Mouse (Mus musculus): ENCODE measurements around the gene Shc3. TPM values are rescaled to one million over a fixed set of nuclear protein-coding genes. Genes with fewer than 3 reads are reported as not detected.

The Shc3 gene
- polyA plus RNA-seq, 2 experiments, result 0.12 TPM; not detected in 1

DNA sequence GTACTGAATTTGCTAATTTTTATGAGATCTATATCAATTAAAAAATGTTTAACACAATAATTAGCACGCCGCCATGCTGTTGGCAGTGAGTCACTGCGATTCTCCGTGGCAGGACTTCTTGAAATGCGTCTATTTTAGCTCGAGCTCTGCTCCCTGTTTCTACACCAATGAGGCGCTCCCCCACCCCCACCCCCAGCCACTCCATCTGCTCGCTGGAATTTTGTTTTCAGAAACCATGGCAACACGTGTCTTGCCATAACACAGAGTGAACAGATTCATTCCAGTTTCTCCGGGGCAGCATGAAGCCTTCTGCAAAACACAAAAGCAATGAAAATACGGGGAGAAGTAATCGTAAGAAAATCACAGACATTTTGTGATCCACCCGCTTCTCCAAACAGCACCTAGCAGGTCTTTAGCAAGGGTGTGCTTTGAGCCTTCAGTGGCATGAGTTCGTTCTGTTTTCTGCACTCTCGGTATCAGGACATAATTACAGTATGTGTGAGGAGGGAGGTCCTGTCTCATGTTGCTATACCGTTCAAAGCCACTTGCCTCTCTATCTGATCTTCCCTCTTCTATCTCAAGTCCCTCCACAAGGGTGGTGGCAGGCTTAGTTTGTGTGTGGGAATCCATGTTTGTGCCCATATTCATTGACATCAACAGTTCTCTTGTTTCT lies 34.1 kb upstream of the Shc3 start:
- H3K4me1 ChIP-seq (replicated peaks; ENCODE audit: control insufficient read depth in 2 of 2, insufficient read depth in 2 of 2, low read length in 1 of 2), result no peaks in the 10 kb centered on the region
- H3K9ac ChIP-seq (replicated peaks), result no peak overlapping the region
- H3K9me3 ChIP-seq (ENCODE audit: control insufficient read depth, low read length), result no peaks in the 10 kb centered on the region
- ATAC-seq (ENCODE audit: insufficient read depth) (no peak), DNase-seq (ENCODE audit: low read depth in 3 of 3, low spot score in 3 of 3) (no peak)
- TF ChIP-seq CTCF (IDR thresholded peaks at IDR 0.05; ENCODE audit: low read depth) (no peak), EP300 (IDR thresholded peaks at IDR 0.05; ENCODE audit: low read depth) (no peak)
- no peaks in the 10 kb centered on the region for H3K27me3 ChIP-seq (ENCODE audit: control insufficient read depth, insufficient read depth, low read length)
- no peak overlapping the region for H3K4me3 ChIP-seq (ENCODE audit: insufficient read depth in 1 of 2, low read depth in 2 of 2, low read length in 2 of 2)
- H3K27ac ChIP-seq, result no peak overlapping the region
- H3K36me3 ChIP-seq (replicated peaks; ENCODE audit: control insufficient read depth, insufficient read depth, low read depth), result no peaks in the 10 kb centered on the region
- no peak overlapping the region for H3K4me2 ChIP-seq (ENCODE audit: low read depth)
- 43% methylated on average over 16 of the region's 16 CpGs for WGBS (ENCODE audit: insufficient replicate concordance)

DNA sequence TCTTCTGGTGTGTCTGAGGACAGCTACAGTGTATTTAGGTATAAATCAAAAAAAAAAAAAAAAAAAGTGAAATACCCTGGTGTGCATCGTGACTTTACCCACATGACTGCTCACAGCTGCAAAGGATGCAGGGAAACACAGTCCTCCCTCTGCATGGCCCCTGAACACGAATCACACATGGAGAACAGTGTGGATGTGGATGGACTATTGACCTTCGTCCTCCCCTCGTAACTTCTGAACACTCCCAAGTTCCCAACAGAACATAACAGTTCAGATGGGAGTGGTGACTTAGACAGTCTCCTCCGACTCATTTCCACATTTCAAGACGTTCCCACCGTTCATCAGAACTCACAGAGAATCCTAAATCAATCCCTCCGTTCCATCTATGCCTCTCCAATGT lies 33.5 kb upstream of the Shc3 start:
- Histone ChIP-seq H3K27me3 (ENCODE audit: control insufficient read depth, insufficient read depth, low read length) (no peaks in the 10 kb centered on the region), H3K4me2 (ENCODE audit: low read depth) (no peak overlapping the region), H3K9ac (replicated peaks) (no peak overlapping the region), H3K27ac (no peak overlapping the region), H3K36me3 (replicated peaks; ENCODE audit: control insufficient read depth, insufficient read depth, low read depth) (no peaks in the 10 kb centered on the region), H3K4me1 (replicated peaks; ENCODE audit: control insufficient read depth in 2 of 2, insufficient read depth in 2 of 2, low read length in 1 of 2) (no peaks in the 10 kb centered on the region), H3K9me3 (ENCODE audit: control insufficient read depth, low read length) (no peaks in the 10 kb centered on the region), H3K4me3 (ENCODE audit: insufficient read depth in 1 of 2, low read depth in 2 of 2, low read length in 2 of 2) (no peak overlapping the region)
- no peak for DNase-seq (ENCODE audit: low read depth in 3 of 3, low spot score in 3 of 3)
- TF ChIP-seq EP300 (IDR thresholded peaks at IDR 0.05; ENCODE audit: low read depth) (no peak), CTCF (IDR thresholded peaks at IDR 0.05; ENCODE audit: low read depth) (no peak)
- no peak for ATAC-seq (ENCODE audit: insufficient read depth)
- WGBS (ENCODE audit: insufficient replicate concordance), result 66% methylated on average over 8 of the region's 8 CpGs

DNA sequence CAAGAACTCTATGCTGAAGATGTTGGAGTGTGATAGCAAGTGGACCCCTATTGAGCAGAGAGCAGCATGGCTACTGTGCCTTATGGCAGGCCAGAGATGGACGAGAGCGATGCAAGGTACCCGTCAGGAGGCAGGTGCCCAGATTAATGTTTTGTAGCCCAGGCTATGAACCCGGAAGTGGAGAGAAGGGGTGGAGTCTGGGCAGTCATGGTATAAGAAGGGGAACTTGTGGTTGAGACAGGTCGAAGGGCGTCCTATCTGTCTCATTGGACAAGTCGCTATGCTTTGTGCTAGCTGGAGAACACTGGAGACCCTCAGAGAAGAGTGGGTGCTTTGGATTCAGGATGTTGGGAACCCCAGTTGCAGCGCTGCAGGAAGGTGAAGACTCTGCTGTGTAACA lies 30.9 kb upstream of the Shc3 start:
- WGBS (ENCODE audit: insufficient replicate concordance), result 41% methylated on average over 8 of the region's 8 CpGs
- Histone ChIP-seq H3K4me2 (ENCODE audit: low read depth) (no peak overlapping the region), H3K36me3 (replicated peaks; ENCODE audit: control insufficient read depth, insufficient read depth, low read depth) (no peaks in the 10 kb centered on the region), H3K4me3 (ENCODE audit: insufficient read depth in 1 of 2, low read depth in 2 of 2, low read length in 2 of 2) (no peak overlapping the region), H3K27ac (no peak overlapping the region), H3K9ac (replicated peaks) (no peak overlapping the region), H3K27me3 (ENCODE audit: control insufficient read depth, insufficient read depth, low read length) (peaks cover 2% of the 10 kb centered on the region; the same call in 1 of the 2 replicates), H3K4me1 (replicated peaks; ENCODE audit: control insufficient read depth in 2 of 2, insufficient read depth in 2 of 2, low read length in 1 of 2) (no peaks in the 10 kb centered on the region), H3K9me3 (ENCODE audit: control insufficient read depth, low read length) (no peaks in the 10 kb centered on the region)
- DNase-seq (ENCODE audit: low read depth in 3 of 3, low spot score in 3 of 3) (no peak), ATAC-seq (ENCODE audit: insufficient read depth) (no peak)
- TF ChIP-seq CTCF (IDR thresholded peaks at IDR 0.05; ENCODE audit: low read depth), result no peak
- no peak for TF ChIP-seq EP300 (IDR thresholded peaks at IDR 0.05; ENCODE audit: low read depth)

DNA sequence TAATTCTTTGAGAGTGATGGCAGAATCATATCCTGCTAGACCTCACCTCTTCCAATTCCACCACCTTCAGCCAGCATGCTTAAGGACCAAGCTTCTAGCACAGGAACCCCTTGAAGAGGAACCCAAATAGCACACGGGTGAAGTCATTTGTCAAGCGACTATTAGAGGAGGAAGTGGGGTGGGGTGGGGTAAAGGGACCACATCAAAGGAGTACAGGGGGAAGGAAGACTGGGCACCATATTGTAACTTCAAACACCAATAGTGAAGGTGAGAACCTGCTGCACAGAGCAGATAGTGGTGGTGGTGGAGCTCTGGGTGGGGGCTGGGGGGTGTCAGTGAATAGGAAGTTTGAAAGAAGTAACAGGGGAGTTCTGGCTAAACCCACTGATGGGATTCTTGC lies 28.8 kb upstream of the Shc3 start:
- DNase-seq (ENCODE audit: low read depth in 3 of 3, low spot score in 3 of 3), result no peak
- Histone ChIP-seq H3K4me1 (replicated peaks; ENCODE audit: control insufficient read depth in 2 of 2, insufficient read depth in 2 of 2, low read length in 1 of 2) (no peaks in the 10 kb centered on the region), H3K9me3 (ENCODE audit: control insufficient read depth, low read length) (no peaks in the 10 kb centered on the region), H3K4me3 (ENCODE audit: insufficient read depth in 1 of 2, low read depth in 2 of 2, low read length in 2 of 2) (no peak overlapping the region), H3K4me2 (ENCODE audit: low read depth) (no peak overlapping the region), H3K9ac (replicated peaks) (no peak overlapping the region), H3K27ac (no peak overlapping the region), H3K36me3 (replicated peaks; ENCODE audit: control insufficient read depth, insufficient read depth, low read depth) (no peaks in the 10 kb centered on the region), H3K27me3 (ENCODE audit: control insufficient read depth, insufficient read depth, low read length) (peaks cover 7% of the 10 kb centered on the region)
- ATAC-seq (ENCODE audit: insufficient read depth), result no peak
- WGBS (ENCODE audit: insufficient replicate concordance), result 16% methylated on average over 2 of the region's 2 CpGs
- no peak for TF ChIP-seq EP300 (IDR thresholded peaks at IDR 0.05; ENCODE audit: low read depth)
- TF ChIP-seq CTCF (IDR thresholded peaks at IDR 0.05; ENCODE audit: low read depth), result no peak

GRCm38 (mm10) chr13:51595404-51595803 lies 26.2 kb upstream of the Shc3 start:
- no peak overlapping the region for H3K27ac ChIP-seq
- H3K4me1 ChIP-seq (replicated peaks; ENCODE audit: control insufficient read depth in 2 of 2, insufficient read depth in 2 of 2, low read length in 1 of 2), result no peaks in the 10 kb centered on the region
- WGBS (ENCODE audit: insufficient replicate concordance), result 42% methylated on average over 11 of the region's 11 CpGs
- no peak overlapping the region for H3K4me2 ChIP-seq (ENCODE audit: low read depth)
- H3K9me3 ChIP-seq (ENCODE audit: control insufficient read depth, low read length), result no peaks in the 10 kb centered on the region
- peaks cover 7% of the 10 kb centered on the region for H3K27me3 ChIP-seq (ENCODE audit: control insufficient read depth, insufficient read depth, low read length)
- DNase-seq (ENCODE audit: low read depth in 3 of 3, low spot score in 3 of 3) (no peak), ATAC-seq (ENCODE audit: insufficient read depth) (no peak)
- H3K4me3 ChIP-seq (ENCODE audit: insufficient read depth in 1 of 2, low read depth in 2 of 2, low read length in 2 of 2), result no peak overlapping the region
- H3K9ac ChIP-seq (replicated peaks), result no peak overlapping the region
- TF ChIP-seq EP300 (IDR thresholded peaks at IDR 0.05; ENCODE audit: low read depth) (no peak), CTCF (IDR thresholded peaks at IDR 0.05; ENCODE audit: low read depth) (no peak)
- H3K36me3 ChIP-seq (replicated peaks; ENCODE audit: control insufficient read depth, insufficient read depth, low read depth), result no peaks in the 10 kb centered on the region
